Mouse (Mus musculus): ENCODE data around the gene Gm6482.
"Not testable (repeated sequence)": the region's sequence is repeated elsewhere in the genome, so short reads cannot be mapped to it uniquely, and the experiment has no call there.

- not testable (repeated sequence) for TF ChIP-seq CHD2 (IDR thresholded peaks at IDR 0.05; ENCODE audit: low read length); NRF1 (IDR thresholded peaks at IDR 0.05; ENCODE audit: insufficient read depth, low read depth, low read length, poor library complexity, severe bottlenecking); EP300 (IDR thresholded peaks at IDR 0.05; ENCODE audit: low read depth in 1 of 2, low read length in 2 of 2); MYC (IDR thresholded peaks at IDR 0.05; ENCODE audit: low read depth, low read length); HCFC1 (IDR thresholded peaks at IDR 0.05; ENCODE audit: low read depth, low read length); NELFE (IDR thresholded peaks at IDR 0.05; ENCODE audit: low read depth, low read length); MXI1 (IDR thresholded peaks at IDR 0.05; ENCODE audit: low read depth, low read length)
Observed at GRCm38 (mm10) chr14:41453418-41453817, 45.3 kb upstream of the Gm6482 start, which contains the start of gene Gm7954.

Data from MEL (cell line).